12 mouse cellular contexts compared by ENCODE assay signal in genomic region chr1:153066387-153066781, GRCm38 (mm10).
DNase-seq lines count a peak whose midpoint lies in the region; ATAC-seq and TF ChIP-seq lines count a peak whose summit lies in the region.
"Had no signal": no experiment of that assay in that cellular context is flagged by ENCODE, and none has a peak within 500 bp of the region (broad histone marks: within the 10 kb centered on the region; RNA-seq: fewer than 3 reads in every experiment).

No protein-coding gene starts in this region.

- no peaks in the 10 kb centered on the region for H3K9me3 ChIP-seq in liver, postnatal 0 days (ENCODE audit: low read length)
- H3K9me3 ChIP-seq in midbrain, embryonic 15.5 days: no peaks in the 10 kb centered on the region
- H3K9me3 ChIP-seq: forebrain, embryonic 10.5 days; midbrain, embryonic 12.5 days had no signal

- peak; percentile 42 for TF ChIP-seq CTCF in liver, postnatal 0 days (IDR thresholded peaks at IDR 0.05; ENCODE audit: low read depth)

- ATAC-seq in liver, postnatal 0 days: no peak
- no peak for ATAC-seq in midbrain, embryonic 15.5 days (replicated peaks)

- no peak overlapping the region for H3K27ac ChIP-seq in liver, postnatal 0 days (ENCODE audit: low read depth)
- H3K27ac ChIP-seq in midbrain, embryonic 15.5 days: no peak overlapping the region
- H3K27ac ChIP-seq: forebrain, embryonic 10.5 days; midbrain, embryonic 12.5 days had no signal

- TF ChIP-seq EP300 in liver, postnatal 0 days (IDR thresholded peaks at IDR 0.05; ENCODE audit: low read depth): no peak

- H3K36me3 ChIP-seq in liver, postnatal 0 days (replicated peaks; ENCODE audit: insufficient read depth, low read length): no peaks in the 10 kb centered on the region
- H3K36me3 ChIP-seq in splenic B cell, adult 2 months (ENCODE audit: control insufficient read depth, insufficient read depth, low read length, poor library complexity, severe bottlenecking): no peaks in the 10 kb centered on the region
- no peaks in the 10 kb centered on the region for H3K36me3 ChIP-seq in midbrain, embryonic 15.5 days (replicated peaks)
- H3K36me3 ChIP-seq: forebrain, embryonic 10.5 days; midbrain, embryonic 12.5 days had no signal

- peak; percentile 84 for DNase-seq in heart, adult 11 months
- DNase-seq in heart, adult 18-20 months: no peak
- DNase-seq in liver, postnatal 0 days: no peak
- DNase-seq in liver (no peak), R1 (ENCODE audit: low read depth, low spot score) (peak; percentile 61)
- DNase-seq in splenic B cell, adult 2 months (ENCODE audit: low read depth, low spot score): peak; percentile 13
- DNase-seq in testis, postnatal 10 days (ENCODE audit: low spot score): no peak
- DNase-seq: cerebellum, postnatal 10 days; thymus, postnatal 4 days had no signal

- no peak overlapping the region for H3K4me3 ChIP-seq in liver, postnatal 0 days (ENCODE audit: low read depth, low read length)
- H3K4me3 ChIP-seq in midbrain, embryonic 15.5 days: no peak overlapping the region
- H3K4me3 ChIP-seq: forebrain, embryonic 10.5 days; midbrain, embryonic 12.5 days had no signal

- H3K27me3 ChIP-seq in liver, postnatal 0 days (ENCODE audit: insufficient read depth, low read length): 0 out of 2 replicates have a peak, but pooled peaks cover 8% of the 10 kb centered on the region
- no peaks in the 10 kb centered on the region for H3K27me3 ChIP-seq in splenic B cell, adult 2 months (ENCODE audit: control insufficient read depth, insufficient read depth, low read length, poor library complexity, severe bottlenecking)
- H3K27me3 ChIP-seq in midbrain, embryonic 15.5 days (replicated peaks): peaks cover 5% of the 10 kb centered on the region

- H3K4me2 ChIP-seq in liver, postnatal 0 days (ENCODE audit: low read depth, low read length): no peak overlapping the region
- H3K4me2 ChIP-seq in midbrain, embryonic 15.5 days: no peak overlapping the region
- H3K4me2 ChIP-seq: midbrain, embryonic 12.5 days had no signal

- H3K9ac ChIP-seq in liver, postnatal 0 days (replicated peaks): no peak overlapping the region
- H3K9ac ChIP-seq in midbrain, embryonic 15.5 days: no peak overlapping the region
- H3K9ac ChIP-seq: midbrain, embryonic 12.5 days had no signal

- 62% methylated on average over 4 of the region's 4 CpGs for WGBS in liver, postnatal 0 days (ENCODE audit: insufficient replicate concordance)
- 80% methylated on average over 4 of the region's 4 CpGs for WGBS in midbrain, embryonic 15.5 days

- H3K4me1 ChIP-seq in liver, postnatal 0 days (ENCODE audit: insufficient read depth): no peaks in the 10 kb centered on the region
- H3K4me1 ChIP-seq in midbrain, embryonic 15.5 days: 0 out of 2 replicates have a peak, but pooled peaks cover 4% of the 10 kb centered on the region

Comparison
In these comparisons a context has a peak if more than half of its experiments do, and no peak if none do; other contexts are left out.
1. DNase-seq: peak in heart, adult 11 months (single experiment), R1 (single experiment) and splenic B cell, adult 2 months (single experiment); none in heart, adult 18-20 months (0 of 2), liver, postnatal 0 days (single experiment), liver (single experiment) and testis, postnatal 10 days (single experiment).